Mouse (Mus musculus) layer of hippocampus, postnatal 25 days (tissue): Measurements from ENCODE around the gene Myh2. TPM values are rescaled to one million over a fixed set of nuclear protein-coding genes. Genes with fewer than 3 reads are reported as not detected.

Experiments
- DNase-seq, 2 experiments: peaks; one replicate each; pipeline ENCODE4 v3.0.0; 2022; ENCODE audit warnings: mixed read lengths in 2 of 2, low spot score in 1 of 2; ENCODE audit errors: extremely low spot score in 1 of 2
- total RNA-seq, 2 experiments: library from RNA; stranded (reverse); gene quantifications; 2 replicates each; pipeline ENCODE4 v1.2.3; 2021

The Myh2 gene
- total RNA-seq, 2 experiments from 2014 or later: 0.16 to 0.17 TPM

GRCm38 (mm10) chr11:67151651-67152630, 18.9 kb upstream of the Myh2 start:
- no peak for DNase-seq

- DNase-seq: peak; percentile 13 to 38
These were observed 17.7 kb upstream of the Myh2 start for GRCm38 (mm10) chr11:67153123-67153522.

- no peak for DNase-seq
These were observed 17.0 kb upstream of the Myh2 start for GRCm38 (mm10) chr11:67153843-67154242.

- no peak for DNase-seq
These were observed 15.2 kb upstream of the Myh2 start for GRCm38 (mm10) chr11:67155650-67156049.

GRCm38 (mm10) chr11:67160131-67160530, 10.7 kb upstream of the Myh2 start:
- DNase-seq: no peak

GRCm38 (mm10) chr11:67163701-67164100, 7.1 kb upstream of the Myh2 start:
- DNase-seq: no peak

- no peak for DNase-seq
These were observed 6.0 kb upstream of the Myh2 start for GRCm38 (mm10) chr11:67164851-67165250.

- no peak for DNase-seq
These were observed 1.5 kb upstream of the Myh2 start for GRCm38 (mm10) chr11:67169301-67169700.

- DNase-seq: no peak
These were observed 1.6 kb downstream of the Myh2 start for GRCm38 (mm10) chr11:67172439-67172838.

- no peak for DNase-seq
These were observed 5.5 kb downstream of the Myh2 start for GRCm38 (mm10) chr11:67176376-67176775.

- no peak for DNase-seq
These were observed 19.5 kb downstream of the Myh2 start for GRCm38 (mm10) chr11:67190316-67190715.

GRCm38 (mm10) chr11:67190814-67191213, 20.0 kb downstream of the Myh2 start:
- DNase-seq: no peak

GRCm38 (mm10) chr11:67191496-67191895, 20.7 kb downstream of the Myh2 start:
- no peak for DNase-seq

- DNase-seq: no peak
These were observed 28.5 kb downstream of the Myh2 start for GRCm38 (mm10) chr11:67199321-67199720.

- DNase-seq: no peak
These were observed 28.9 kb downstream of the Myh2 start, which contains the start of gene Myh1 for GRCm38 (mm10) chr11:67199752-67200151. Myh1 (plus strand) TSS chr11:67200052.

GRCm38 (mm10) chr11:67204766-67205165, 33.9 kb downstream of the Myh2 start:
- no peak for DNase-seq

- DNase-seq: no peak
These were observed 51.0 kb downstream of the Myh2 start for GRCm38 (mm10) chr11:67221803-67222202.

- DNase-seq: no peak
These were observed 53.6 kb downstream of the Myh2 start for GRCm38 (mm10) chr11:67224466-67224865.

GRCm38 (mm10) chr11:67228731-67229130, 57.9 kb downstream of the Myh2 start:
- DNase-seq: no peak

GRCm38 (mm10) chr11:67229166-67229565, 58.3 kb downstream of the Myh2 start:
- DNase-seq: no peak

GRCm38 (mm10) chr11:67229946-67230345, 59.1 kb downstream of the Myh2 start:
- DNase-seq: no peak
